Mouse (Mus musculus) lung, postnatal 0 days (tissue): Measurements from ENCODE around the gene Slc25a36. TPM values are rescaled to one million over a fixed set of nuclear protein-coding genes. Genes with fewer than 3 reads are reported as not detected.

ENCODE experiments used
- ATAC-seq: fragments of 200-750 bp; cut with Nextera tagmentation; 2 replicates; pipeline ENCODE4 v1.8.0; 2017; ENCODE audit warnings: moderate library complexity
- DNase-seq: peaks from one replicate; pipeline ENCODE4 v3.0.0-alpha.2; 2016; ENCODE audit warnings: low spot score
- H3K27ac ChIP-seq: fragments of 300-500 bp; sonication (generic); 2 replicates; pipeline ENCODE4 v1.5.1; 2014; ENCODE audit warnings: antibody characterized with exemption, mild to moderate bottlenecking, low read length, mixed read lengths
- H3K27me3 ChIP-seq: fragments of 300-500 bp; sonication (generic); replicated peaks from 2 replicates; pipeline ENCODE4 v1.6.1; 2014; ENCODE audit warnings: low read length, mixed read lengths; ENCODE audit not compliant: insufficient read depth
- H3K36me3 ChIP-seq: fragments of 300-500 bp; sonication (generic); 2 replicates; pipeline ENCODE4 v1.6.1; 2014; ENCODE audit warnings: low read length, mixed read lengths; ENCODE audit not compliant: insufficient read depth
- H3K4me1 ChIP-seq: fragments of 300-500 bp; sonication (generic); 2 replicates; pipeline ENCODE4 v1.6.1; 2014; ENCODE audit warnings: antibody characterized with exemption, low read depth, low read length, mixed read lengths; ENCODE audit not compliant: insufficient read depth
- H3K4me2 ChIP-seq: fragments of 300-500 bp; sonication (generic); replicated peaks from 2 replicates; pipeline ENCODE4 v1.6.1; 2014; ENCODE audit warnings: low read depth, mild to moderate bottlenecking, low read length, moderate library complexity, mixed read lengths
- H3K4me3 ChIP-seq: fragments of 300-500 bp; sonication (generic); 2 replicates; pipeline ENCODE4 v1.5.1; 2014; ENCODE audit warnings: low read depth, low read length
- H3K9ac ChIP-seq: fragments of 300-500 bp; sonication (generic); replicated peaks from 2 replicates; pipeline ENCODE4 v1.6.1; 2014; ENCODE audit warnings: low read depth, mild to moderate bottlenecking
- H3K9me3 ChIP-seq: fragments of 300-500 bp; sonication (generic); 2 replicates; pipeline ENCODE4 v1.6.1; 2016; ENCODE audit warnings: low read length, mixed read lengths
- CTCF ChIP-seq: IDR thresholded peaks from 2 replicates; pipeline ENCODE4 v1.5.1; 2016; ENCODE audit warnings: antibody characterized with exemption, mild to moderate bottlenecking
- EP300 ChIP-seq: IDR thresholded peaks from 2 replicates; pipeline ENCODE4 v1.6.1; 2016; ENCODE audit warnings: antibody characterized with exemption, mild to moderate bottlenecking, control low read depth
- WGBS: fragments of 180-500 bp; shearing (Covaris S2); extraction: QIAGEN DNeasy Blood & Tissue Kit; methylation state at CpG from one replicate; pipeline ENCODE4 v1.1.7; 2014; 5-methylcytosine and 5-hydroxymethylcytosine counted together
- polyA plus RNA-seq: library from polyadenylated mRNA; unstranded; fragments of >200 nt; fragmentation: Nextera tagmentation; extraction: Ambion mirVana; gene quantifications from 2 replicates; pipeline ENCODE4 v1.2.1, GENCODE M21; 2015

Gene Slc25a36
- 54.1 and 63.7 TPM in 2 replicates for polyA plus RNA-seq

- Histone ChIP-seq H3K4me2 (peak within 1 kb of the TSS; percentile 66), H3K27me3 (no peaks in the 10 kb centered on the region), H3K9me3 (no peaks in the 10 kb centered on the region), H3K27ac (peak within 1 kb of the TSS; percentile 96), H3K9ac (peak within 1 kb of the TSS; percentile 96), H3K4me3 (peak within 1 kb of the TSS; percentile 86), H3K36me3 (no peaks in the 10 kb centered on the region), H3K4me1 (peaks cover 11% of the 10 kb centered on the region; the same call in 1 of the 2 replicates)
- TF ChIP-seq EP300: no peak
- TF ChIP-seq CTCF: peak; percentile 4; the same call in 1 of the 2 replicates
- DNase-seq (peak; percentile 98), ATAC-seq (peak; percentile 98)
- WGBS: under 1% methylated on average over 77 of the region's 91 CpGs
These were observed at the start of gene Slc25a36 for GRCm38 (mm10) chr9:97110571-97111390. TSS of gene Slc25a36 (minus strand) at chr9:97111157.

DNA sequence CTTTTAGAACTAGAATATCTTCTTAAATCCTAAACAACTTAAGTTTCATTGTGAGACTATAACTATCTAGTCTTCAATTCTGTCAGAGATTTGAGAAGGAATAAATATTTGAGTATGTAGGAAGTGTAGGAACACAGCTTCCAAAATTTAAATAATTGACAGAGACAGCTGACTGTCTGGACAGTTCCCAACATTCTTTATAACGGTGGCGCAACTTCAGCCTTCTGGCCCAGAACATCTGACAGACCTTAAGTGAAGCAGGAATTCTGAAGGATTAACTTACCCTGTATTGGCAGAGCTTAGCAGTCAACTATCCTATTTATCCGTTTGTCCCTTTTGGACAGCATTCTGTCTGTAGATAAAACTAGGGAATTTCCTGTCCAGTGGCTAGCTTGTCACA lies 47.5 kb upstream of the Slc25a36 start:
- DNase-seq: peak; percentile 29
- H3K27me3 ChIP-seq: no peaks in the 10 kb centered on the region

DNA sequence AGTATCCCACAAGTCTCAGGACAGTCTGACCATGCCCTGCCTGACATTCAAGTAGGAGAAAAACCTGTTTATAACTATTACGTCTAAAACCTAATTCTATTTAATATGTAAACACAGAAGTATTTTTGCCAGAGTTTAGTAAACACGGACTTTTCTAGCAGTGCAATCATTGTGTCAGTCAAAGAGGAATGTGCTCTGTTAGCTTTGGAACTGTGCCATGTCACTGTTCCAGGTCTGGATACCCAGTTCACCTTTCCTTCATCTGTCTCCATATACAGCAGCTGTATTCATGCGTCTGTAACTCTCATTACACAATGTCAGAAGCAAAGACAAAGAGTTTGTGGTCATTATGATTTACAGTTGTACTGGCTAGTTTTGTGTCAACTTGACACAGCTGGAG lies 45.0 kb upstream of the Slc25a36 start:
- TF ChIP-seq CTCF: no peak
- 31% methylated on average over 3 of the region's 3 CpGs for WGBS
- Histone ChIP-seq H3K4me1 (no peaks in the 10 kb centered on the region; the same call in 1 of the 2 replicates), H3K27ac (no peak overlapping the region), H3K4me2 (no peak overlapping the region), H3K9ac (no peak overlapping the region), H3K27me3 (no peaks in the 10 kb centered on the region), H3K9me3 (no peaks in the 10 kb centered on the region), H3K36me3 (no peaks in the 10 kb centered on the region), H3K4me3 (no peak overlapping the region)
- peak; percentile 68 for ATAC-seq
- peak; percentile 68 for DNase-seq

More for the DNA sequence above, 47.5 kb upstream of the Slc25a36 start:
- Histone ChIP-seq H3K9ac (no peak overlapping the region), H3K4me1 (no peaks in the 10 kb centered on the region), H3K36me3 (no peaks in the 10 kb centered on the region), H3K4me2 (no peak overlapping the region), H3K27ac (no peak overlapping the region), H3K4me3 (no peak overlapping the region), H3K9me3 (no peaks in the 10 kb centered on the region)
- no peak for TF ChIP-seq EP300
- no peak for TF ChIP-seq CTCF
- WGBS: 47% methylated on average over 3 of the region's 3 CpGs
- no peak for ATAC-seq

- Histone ChIP-seq H3K36me3 (no peaks in the 10 kb centered on the region), H3K4me2 (no peak overlapping the region), H3K27me3 (no peaks in the 10 kb centered on the region), H3K4me3 (no peak overlapping the region), H3K27ac (no peak overlapping the region), H3K4me1 (no peaks in the 10 kb centered on the region; the same call in 1 of the 2 replicates), H3K9me3 (no peaks in the 10 kb centered on the region), H3K9ac (no peak overlapping the region)
- DNase-seq: no peak
- 85% methylated on average over 4 of the region's 4 CpGs for WGBS
- ATAC-seq: no peak
- TF ChIP-seq EP300: no peak
- no peak for TF ChIP-seq CTCF
These were observed 44.0 kb upstream of the Slc25a36 start for GRCm38 (mm10) chr9:97154956-97155355.

DNA sequence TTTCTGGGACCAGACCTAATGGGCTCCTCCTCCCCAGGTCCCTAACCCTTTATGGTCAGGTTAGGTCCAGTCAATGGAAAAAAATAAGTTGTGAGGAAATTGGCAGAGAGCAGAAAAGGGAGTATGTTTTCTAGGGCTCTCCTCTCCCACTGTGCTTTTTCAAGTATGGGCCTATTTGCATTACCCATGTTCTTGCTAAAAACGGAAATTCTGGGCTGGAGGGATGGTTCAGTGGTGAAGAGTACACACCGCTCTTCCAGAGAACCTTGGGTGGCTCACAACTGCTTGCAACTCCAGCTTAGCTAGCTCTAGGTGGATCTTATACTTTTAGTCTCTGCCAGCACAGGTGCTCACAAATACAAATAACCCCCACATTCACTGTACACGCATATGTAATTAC lies 42.0 kb upstream of the Slc25a36 start:
- ATAC-seq (peak; percentile 54), DNase-seq (peak; percentile 33)
- no peaks in the 10 kb centered on the region; the same call in 1 of the 2 replicates for H3K4me1 ChIP-seq
- no peaks in the 10 kb centered on the region for H3K9me3 ChIP-seq
- no peak overlapping the region for H3K27ac ChIP-seq
- no peak for TF ChIP-seq EP300
- no peak for TF ChIP-seq CTCF
- H3K36me3 ChIP-seq: no peaks in the 10 kb centered on the region
- WGBS: 63% methylated on average over 3 of the region's 3 CpGs
- H3K4me3 ChIP-seq: no peak overlapping the region
- no peak overlapping the region for H3K4me2 ChIP-seq
- no peaks in the 10 kb centered on the region for H3K27me3 ChIP-seq
- H3K9ac ChIP-seq: no peak overlapping the region

GRCm38 (mm10) chr9:97147270-97147669 lies 36.3 kb upstream of the Slc25a36 start:
- DNase-seq (peak; percentile 35), ATAC-seq (peak; percentile 38)
- H3K36me3 ChIP-seq: no peaks in the 10 kb centered on the region
- H3K9me3 ChIP-seq: no peaks in the 10 kb centered on the region
- no peak overlapping the region for H3K27ac ChIP-seq
- no peaks in the 10 kb centered on the region for H3K4me1 ChIP-seq
- H3K9ac ChIP-seq: no peak overlapping the region
- no peak overlapping the region for H3K4me2 ChIP-seq
- WGBS: 45% methylated on average over 2 of the region's 2 CpGs
- no peaks in the 10 kb centered on the region for H3K27me3 ChIP-seq
- no peak for TF ChIP-seq EP300
- TF ChIP-seq CTCF: no peak
- no peak overlapping the region for H3K4me3 ChIP-seq
